Mouse (Mus musculus): ENCODE measurements at regions not wholly inside any gene's neighbourhood (a gene's known extent, or its start where the extent isn't known, plus 50 kb on each side); places are given as distances from the start of the nearest gene placed in this dataset.

DNA sequence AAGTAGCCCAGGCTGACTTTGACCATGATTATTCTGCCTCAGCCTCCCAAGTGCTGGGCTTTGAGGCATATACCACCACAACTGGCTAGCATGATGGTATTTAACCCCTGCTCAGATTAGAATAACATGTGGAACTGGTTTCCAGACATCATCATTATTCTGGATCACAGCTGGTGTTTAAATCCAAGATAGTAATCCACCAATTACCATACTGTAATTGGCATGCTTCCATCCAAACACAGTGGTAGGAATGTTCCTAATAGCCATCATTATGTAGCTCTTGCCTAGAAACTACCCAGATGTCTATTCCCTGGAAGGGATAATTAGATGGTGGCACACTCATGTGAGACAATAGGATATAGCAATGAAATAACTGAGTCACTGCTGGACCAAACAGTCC lies 77.4 kb downstream of the Ccdc71l start:
- Histone ChIP-seq H3K36me3 (ENCODE audit: control insufficient read depth, insufficient read depth, low read length) (no peaks in the 10 kb centered on the region), H3K27me3 (ENCODE audit: control insufficient read depth, insufficient read depth, low read length) (no peaks in the 10 kb centered on the region), H3K4me3 (ENCODE audit: low read depth, low read length) (no peak overlapping the region), H3K9me3 (replicated peaks; ENCODE audit: control insufficient read depth, low read length) (no peaks in the 10 kb centered on the region), H3K4me1 (ENCODE audit: control insufficient read depth, insufficient read depth, low read length) (no peaks in the 10 kb centered on the region), H3K9ac (ENCODE audit: low read depth, low read length) (no peak overlapping the region), H3K4me2 (no peak overlapping the region), H3K27ac (ENCODE audit: low read depth, low read length) (no peak overlapping the region)
- ATAC-seq (replicated peaks; ENCODE audit: insufficient number of reproducible peaks, low FRiP score, low TSS enrichment), result no peak

DNA sequence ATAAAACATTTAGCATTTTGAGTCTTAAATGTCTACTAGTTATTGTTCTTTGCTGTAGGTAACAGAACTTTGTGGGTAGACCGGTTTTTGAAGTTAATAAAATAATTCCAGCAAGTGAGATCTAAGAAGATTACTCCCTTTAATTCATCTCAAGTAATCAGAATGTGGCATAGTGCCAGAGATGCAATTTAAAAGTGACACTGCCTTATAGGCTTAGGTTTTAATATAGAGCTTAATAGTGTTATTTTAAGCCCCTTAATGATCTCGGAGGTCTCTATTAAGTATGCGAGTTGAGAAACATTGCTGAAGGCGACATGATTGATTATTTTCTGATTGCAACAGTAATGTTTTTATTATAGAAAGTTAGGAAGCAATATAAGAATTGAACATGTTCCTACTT lies 78.3 kb downstream of the Ccdc71l start:
- Histone ChIP-seq H3K27ac (ENCODE audit: low read depth, low read length) (no peak overlapping the region), H3K27me3 (ENCODE audit: control insufficient read depth, insufficient read depth, low read length) (no peaks in the 10 kb centered on the region), H3K9me3 (replicated peaks; ENCODE audit: control insufficient read depth, low read length) (no peaks in the 10 kb centered on the region), H3K9ac (ENCODE audit: low read depth, low read length) (no peak overlapping the region), H3K4me2 (no peak overlapping the region), H3K4me3 (ENCODE audit: low read depth, low read length) (no peak overlapping the region), H3K36me3 (ENCODE audit: control insufficient read depth, insufficient read depth, low read length) (no peaks in the 10 kb centered on the region), H3K4me1 (ENCODE audit: control insufficient read depth, insufficient read depth, low read length) (no peaks in the 10 kb centered on the region)
- 77% methylated on average over 4 of the region's 4 CpGs for WGBS (ENCODE audit: insufficient replicate concordance)
- no peak for ATAC-seq (replicated peaks; ENCODE audit: insufficient number of reproducible peaks, low FRiP score, low TSS enrichment)

DNA sequence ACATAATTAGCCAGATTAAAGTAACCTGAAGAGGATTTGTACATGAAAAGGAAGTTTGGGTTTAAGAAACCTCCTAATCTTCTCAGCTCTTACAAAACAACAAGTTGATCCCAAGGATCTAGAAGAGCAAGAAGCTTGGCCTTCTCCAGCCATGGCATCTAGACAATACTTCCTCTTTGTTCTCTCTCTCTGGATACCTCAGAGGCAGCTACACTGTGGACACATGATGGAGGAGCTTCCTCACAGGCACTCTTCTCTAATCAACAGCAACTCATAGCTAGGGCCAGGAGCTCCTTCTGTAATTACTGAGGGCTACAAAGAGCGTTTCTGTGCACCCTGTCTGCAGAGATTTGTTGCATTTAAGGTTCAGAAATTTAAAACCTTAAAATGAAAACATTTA lies 79.9 kb downstream of the Ccdc71l start:
- 62% methylated on average over 1 of the region's 1 CpGs for WGBS (ENCODE audit: insufficient replicate concordance)
- ATAC-seq (replicated peaks; ENCODE audit: insufficient number of reproducible peaks, low FRiP score, low TSS enrichment), result no peak
- no peaks in the 10 kb centered on the region for H3K27me3 ChIP-seq (ENCODE audit: control insufficient read depth, insufficient read depth, low read length)

DNA sequence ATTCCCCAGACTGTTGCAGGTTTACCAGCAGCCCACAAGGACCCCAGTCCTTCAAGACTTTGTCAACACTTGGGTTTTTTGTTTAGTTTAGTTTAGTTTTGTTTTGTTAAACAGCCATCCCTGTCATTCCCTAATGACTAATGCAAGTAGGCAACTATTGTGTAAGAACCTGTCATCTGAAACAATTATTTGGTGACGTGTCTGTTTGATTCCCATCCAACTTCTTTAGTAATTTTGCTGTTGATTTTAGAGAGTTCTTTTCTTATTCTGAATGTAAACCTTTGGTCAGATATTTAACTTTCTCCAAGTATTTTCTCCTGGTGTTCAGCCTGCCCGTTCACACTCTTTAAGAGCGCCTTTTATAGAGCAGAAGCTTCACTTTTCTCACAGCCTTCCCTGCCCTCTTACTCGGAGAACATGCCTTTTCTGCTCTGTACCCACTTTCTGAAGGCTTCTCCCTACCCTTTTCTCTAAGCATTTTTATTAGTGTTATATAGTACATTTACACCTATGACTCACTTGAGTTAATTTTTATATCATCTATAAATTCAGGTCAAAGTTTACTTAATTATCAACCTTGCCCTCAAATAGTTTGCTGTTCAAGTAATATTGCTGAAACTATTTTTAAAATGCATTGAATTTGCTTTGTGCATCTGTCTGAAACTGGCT lies 82.0 kb downstream of the Ccdc71l start:
- H3K4me3 ChIP-seq (ENCODE audit: low read depth, low read length), result no peak overlapping the region
- H3K27ac ChIP-seq (ENCODE audit: low read depth, low read length), result no peak overlapping the region
- no peaks in the 10 kb centered on the region for H3K36me3 ChIP-seq (ENCODE audit: control insufficient read depth, insufficient read depth, low read length)
- no peak overlapping the region for H3K4me2 ChIP-seq
- no peaks in the 10 kb centered on the region for H3K27me3 ChIP-seq (ENCODE audit: control insufficient read depth, insufficient read depth, low read length)
- 67% methylated on average over 4 of the region's 4 CpGs for whole genome bisulfite sequencing (ENCODE audit: insufficient replicate concordance)
- H3K4me1 ChIP-seq (ENCODE audit: control insufficient read depth, insufficient read depth, low read length), result no peaks in the 10 kb centered on the region
- no peak overlapping the region for H3K9ac ChIP-seq (ENCODE audit: low read depth, low read length)
- ATAC-seq (replicated peaks; ENCODE audit: insufficient number of reproducible peaks, low FRiP score, low TSS enrichment), result no peak
- H3K9me3 ChIP-seq (replicated peaks; ENCODE audit: control insufficient read depth, low read length), result no peaks in the 10 kb centered on the region

More for the DNA sequence above, 79.9 kb downstream of the Ccdc71l start:
- Histone ChIP-seq H3K4me3 (ENCODE audit: low read depth, low read length) (no peak overlapping the region), H3K9me3 (replicated peaks; ENCODE audit: control insufficient read depth, low read length) (no peaks in the 10 kb centered on the region), H3K4me2 (no peak overlapping the region), H3K27ac (ENCODE audit: low read depth, low read length) (no peak overlapping the region), H3K4me1 (ENCODE audit: control insufficient read depth, insufficient read depth, low read length) (no peaks in the 10 kb centered on the region), H3K36me3 (ENCODE audit: control insufficient read depth, insufficient read depth, low read length) (no peaks in the 10 kb centered on the region), H3K9ac (ENCODE audit: low read depth, low read length) (no peak overlapping the region)

DNA sequence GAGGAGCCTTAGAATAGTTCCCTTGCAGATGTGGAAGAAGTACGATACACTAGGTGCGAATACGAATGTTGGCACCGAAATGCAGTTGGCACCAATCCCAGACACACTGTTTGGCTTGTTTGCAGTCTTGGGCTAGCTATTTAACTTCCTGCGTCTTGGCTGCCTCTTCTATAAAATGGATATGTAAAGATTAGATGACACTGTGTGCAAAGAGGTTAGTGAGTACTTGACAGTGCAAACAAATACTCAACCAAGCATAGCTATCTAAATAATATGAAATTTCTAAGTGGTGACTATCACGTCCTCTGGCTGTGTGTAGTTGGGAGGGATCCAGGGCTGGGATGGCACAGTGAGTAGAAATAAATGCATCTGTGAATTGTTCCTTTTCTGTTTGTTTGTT lies 86.9 kb downstream of the Ccdc71l start:
- WGBS (ENCODE audit: insufficient replicate concordance), result 75% methylated on average over 6 of the region's 6 CpGs
- no peak overlapping the region for H3K9ac ChIP-seq (ENCODE audit: low read depth, low read length)
- H3K27me3 ChIP-seq (ENCODE audit: control insufficient read depth, insufficient read depth, low read length), result no peaks in the 10 kb centered on the region
- no peak overlapping the region for H3K4me2 ChIP-seq
- H3K36me3 ChIP-seq (ENCODE audit: control insufficient read depth, insufficient read depth, low read length), result no peaks in the 10 kb centered on the region
- no peak overlapping the region for H3K4me3 ChIP-seq (ENCODE audit: low read depth, low read length)
- no peaks in the 10 kb centered on the region for H3K4me1 ChIP-seq (ENCODE audit: control insufficient read depth, insufficient read depth, low read length)
- H3K27ac ChIP-seq (ENCODE audit: low read depth, low read length), result no peak overlapping the region
- no peaks in the 10 kb centered on the region for H3K9me3 ChIP-seq (replicated peaks; ENCODE audit: control insufficient read depth, low read length)
- no peak for ATAC-seq (replicated peaks; ENCODE audit: insufficient number of reproducible peaks, low FRiP score, low TSS enrichment)

DNA sequence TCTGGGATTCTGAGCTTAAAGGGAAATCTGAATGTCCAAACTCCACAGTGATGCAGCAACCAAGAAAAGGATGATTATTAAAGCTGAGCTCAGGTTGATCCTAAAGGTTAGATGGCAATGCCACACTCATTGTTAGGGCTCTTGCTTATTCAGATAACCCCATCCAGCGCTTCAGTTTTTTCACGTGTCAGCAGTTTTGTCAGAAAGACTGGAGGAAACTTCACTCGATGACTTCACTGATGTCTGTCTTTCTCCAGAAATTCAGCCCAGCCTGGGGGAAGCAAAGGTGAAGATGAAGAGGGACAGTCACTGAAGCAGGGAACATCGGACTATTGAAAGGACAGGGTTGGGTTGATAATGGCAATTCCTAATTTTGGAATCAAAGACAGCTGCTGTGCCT lies 91.4 kb downstream of the Ccdc71l start:
- no peak for ATAC-seq (replicated peaks; ENCODE audit: insufficient number of reproducible peaks, low FRiP score, low TSS enrichment)
- Histone ChIP-seq H3K9me3 (replicated peaks; ENCODE audit: control insufficient read depth, low read length) (no peaks in the 10 kb centered on the region), H3K4me1 (ENCODE audit: control insufficient read depth, insufficient read depth, low read length) (no peaks in the 10 kb centered on the region), H3K36me3 (ENCODE audit: control insufficient read depth, insufficient read depth, low read length) (no peaks in the 10 kb centered on the region), H3K4me3 (ENCODE audit: low read depth, low read length) (no peak overlapping the region), H3K4me2 (no peak overlapping the region), H3K27me3 (ENCODE audit: control insufficient read depth, insufficient read depth, low read length) (no peaks in the 10 kb centered on the region), H3K9ac (ENCODE audit: low read depth, low read length) (no peak overlapping the region), H3K27ac (ENCODE audit: low read depth, low read length) (no peak overlapping the region)
- WGBS (ENCODE audit: insufficient replicate concordance), result 68% methylated on average over 4 of the region's 4 CpGs

DNA sequence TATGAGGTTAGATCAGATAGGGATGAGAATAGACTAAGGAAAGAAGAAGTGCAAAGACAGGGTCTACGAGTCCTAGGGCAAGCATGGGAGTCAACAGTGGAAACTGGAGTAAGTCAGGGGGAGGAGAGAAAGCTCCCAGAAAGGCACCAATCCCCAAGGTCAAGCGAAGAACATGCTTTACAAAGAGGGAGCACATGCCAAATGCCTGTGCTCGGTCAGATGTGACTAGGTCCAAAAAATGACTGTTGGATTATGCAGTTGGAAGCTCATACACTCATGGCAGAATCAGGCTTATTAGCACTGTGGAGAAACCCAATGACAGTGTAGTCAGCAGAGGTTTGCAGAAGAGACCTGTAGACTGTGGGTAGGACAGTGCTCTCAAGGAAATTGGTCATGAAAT lies 100.9 kb downstream of the Ccdc71l start:
- H3K9ac ChIP-seq (ENCODE audit: low read depth, low read length), result no peak overlapping the region
- 64% methylated on average over 3 of the region's 3 CpGs for WGBS (ENCODE audit: insufficient replicate concordance)

DNA sequence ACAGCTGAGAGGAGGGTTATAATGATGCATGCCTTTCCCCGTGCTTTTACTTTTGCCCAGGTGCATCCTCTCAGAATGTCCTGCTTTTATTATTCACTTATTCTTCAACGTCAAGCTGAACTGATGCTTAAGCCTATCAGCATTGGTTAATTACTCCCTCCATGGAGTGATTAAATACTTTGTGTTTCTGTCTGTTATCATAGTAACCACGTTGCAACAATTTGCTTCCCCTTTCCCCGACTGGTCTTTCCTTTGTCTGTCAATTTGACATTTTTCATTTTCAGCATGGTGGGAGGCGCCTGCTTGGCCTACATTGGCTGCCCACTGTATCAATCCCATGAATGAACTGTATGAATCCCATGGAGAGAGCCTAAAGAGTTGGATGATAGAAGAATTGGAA lies 101.8 kb downstream of the Ccdc71l start:
- Histone ChIP-seq H3K4me1 (ENCODE audit: control insufficient read depth, insufficient read depth, low read length) (no peaks in the 10 kb centered on the region), H3K4me2 (no peak overlapping the region), H3K27me3 (ENCODE audit: control insufficient read depth, insufficient read depth, low read length) (no peaks in the 10 kb centered on the region), H3K4me3 (ENCODE audit: low read depth, low read length) (no peak overlapping the region), H3K27ac (ENCODE audit: low read depth, low read length) (no peak overlapping the region), H3K9ac (ENCODE audit: low read depth, low read length) (no peak overlapping the region), H3K9me3 (replicated peaks; ENCODE audit: control insufficient read depth, low read length) (no peaks in the 10 kb centered on the region), H3K36me3 (ENCODE audit: control insufficient read depth, insufficient read depth, low read length) (no peaks in the 10 kb centered on the region)
- 60% methylated on average over 5 of the region's 5 CpGs for WGBS (ENCODE audit: insufficient replicate concordance)
- ATAC-seq (replicated peaks; ENCODE audit: insufficient number of reproducible peaks, low FRiP score, low TSS enrichment), result no peak

More for the DNA sequence above, 100.9 kb downstream of the Ccdc71l start:
- H3K36me3 ChIP-seq (ENCODE audit: control insufficient read depth, insufficient read depth, low read length), result no peaks in the 10 kb centered on the region
- ATAC-seq (replicated peaks; ENCODE audit: insufficient number of reproducible peaks, low FRiP score, low TSS enrichment), result no peak
- no peaks in the 10 kb centered on the region for H3K9me3 ChIP-seq (replicated peaks; ENCODE audit: control insufficient read depth, low read length)
- no peaks in the 10 kb centered on the region for H3K27me3 ChIP-seq (ENCODE audit: control insufficient read depth, insufficient read depth, low read length)
- no peak overlapping the region for H3K4me2 ChIP-seq
- H3K27ac ChIP-seq (ENCODE audit: low read depth, low read length), result no peak overlapping the region
- H3K4me1 ChIP-seq (ENCODE audit: control insufficient read depth, insufficient read depth, low read length), result no peaks in the 10 kb centered on the region
- H3K4me3 ChIP-seq (ENCODE audit: low read depth, low read length), result no peak overlapping the region

DNA sequence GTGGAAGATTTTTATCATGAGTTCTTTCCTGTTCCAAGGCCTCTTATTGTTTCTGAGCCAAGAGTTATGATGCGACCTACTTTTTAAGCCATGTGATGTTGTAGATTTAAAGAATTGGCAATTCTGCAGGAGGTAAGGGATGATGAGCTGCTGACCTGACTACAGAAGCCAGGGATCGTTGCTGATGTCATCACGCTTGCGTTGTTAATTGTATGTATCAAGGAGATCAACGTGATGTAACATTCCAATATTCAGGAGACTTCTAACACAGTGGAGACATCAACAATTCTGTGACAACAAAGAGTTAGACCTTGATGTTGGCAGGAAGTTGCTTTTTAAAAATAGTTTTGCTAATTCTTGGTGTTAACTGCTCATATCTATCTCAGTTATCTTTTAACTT lies 102.5 kb downstream of the Ccdc71l start:
- Histone ChIP-seq H3K27me3 (ENCODE audit: control insufficient read depth, insufficient read depth, low read length) (no peaks in the 10 kb centered on the region), H3K27ac (ENCODE audit: low read depth, low read length) (no peak overlapping the region), H3K9ac (ENCODE audit: low read depth, low read length) (no peak overlapping the region), H3K4me1 (ENCODE audit: control insufficient read depth, insufficient read depth, low read length) (no peaks in the 10 kb centered on the region), H3K4me2 (no peak overlapping the region), H3K36me3 (ENCODE audit: control insufficient read depth, insufficient read depth, low read length) (no peaks in the 10 kb centered on the region), H3K9me3 (replicated peaks; ENCODE audit: control insufficient read depth, low read length) (no peaks in the 10 kb centered on the region), H3K4me3 (ENCODE audit: low read depth, low read length) (no peak overlapping the region)
- no peak for ATAC-seq (replicated peaks; ENCODE audit: insufficient number of reproducible peaks, low FRiP score, low TSS enrichment)
- 82% methylated on average over 5 of the region's 5 CpGs for WGBS (ENCODE audit: insufficient replicate concordance)
